Mouse (Mus musculus): Measurements from ENCODE around the gene Gnaq.
"Not testable (repeated sequence)": the region's sequence is repeated elsewhere in the genome, so short reads cannot be mapped to it uniquely, and the experiment has no call there.

Gene Gnaq
- long read RNA-seq, experiment 1, partial matches to known transcripts: 0 of 14 reads
- long read RNA-seq, experiment 1, other reads (novel, unspliced or antisense): 14 of 14 reads
- long read RNA-seq, experiment 2, partial matches to known transcripts: 0 of 5 reads
- long read RNA-seq, experiment 2, other reads (novel, unspliced or antisense): 5 of 5 reads

DNA sequence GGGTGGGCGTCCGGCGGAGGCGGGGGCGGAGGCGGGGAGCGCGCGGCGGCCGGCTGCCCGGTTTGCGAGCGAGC is at the start of gene Gnaq:
Gnaq (plus strand) TSS at position 41 of the 74 bp plus-strand sequence.
- intact Hi-C loops (cut with DNase I): loop anchor here (5.0 kb wide), 1 partner anchor 70 kb away; no protein-coding TSS in a partner anchor

DNA sequence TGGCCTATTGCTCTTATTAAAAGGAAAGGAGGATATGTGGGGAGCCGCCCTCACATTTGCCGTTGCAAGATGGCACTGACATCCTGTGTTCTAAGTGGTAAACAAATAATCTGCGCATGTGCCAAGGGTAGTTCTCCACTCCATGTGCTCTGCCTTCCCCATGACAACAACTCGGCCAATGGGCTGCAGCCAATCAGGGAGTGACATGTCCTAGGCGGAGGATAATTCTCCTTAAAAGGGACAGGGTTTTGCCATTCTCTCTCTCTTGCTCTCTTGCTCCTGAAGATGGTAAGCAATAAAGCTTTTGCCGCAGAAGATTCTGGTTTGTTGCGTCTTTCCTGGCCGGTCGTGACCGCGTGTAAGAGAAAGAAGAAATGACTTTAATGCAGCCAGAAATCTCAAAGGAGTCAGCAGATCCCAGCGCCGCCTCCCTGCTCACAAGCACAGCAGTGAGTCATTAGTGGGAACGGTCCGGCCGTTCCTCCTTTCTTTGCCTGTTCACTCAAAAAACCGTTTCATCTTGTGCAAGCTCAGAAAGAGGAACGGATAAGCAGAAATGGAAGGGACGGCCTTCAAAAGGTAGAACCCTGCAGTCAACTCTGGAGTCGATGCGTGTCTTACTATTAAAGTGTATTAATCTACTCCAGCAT is 48.5 kb upstream of the Gnaq start:
- intact Hi-C loops (cut with DNase I): not testable (repeated sequence)

DNA sequence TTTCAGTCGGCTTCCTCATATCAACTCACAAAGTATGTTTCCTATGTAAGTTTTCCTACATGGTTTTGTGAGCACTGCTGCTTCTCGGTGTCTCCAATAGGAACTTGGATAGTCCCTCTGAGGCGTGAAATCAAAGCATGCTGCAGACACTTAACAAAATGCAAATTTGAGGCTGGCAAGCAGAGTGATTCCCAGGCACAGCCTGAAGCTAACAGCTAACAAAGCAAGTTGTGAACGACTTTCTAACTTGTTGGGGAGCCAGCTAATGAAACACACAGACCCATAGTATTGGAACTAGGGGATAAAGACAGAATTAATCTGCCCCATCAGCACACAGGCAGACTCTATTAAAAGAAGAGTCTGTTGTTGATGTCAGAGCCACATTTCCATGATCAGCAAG is 47.4 kb upstream of the Gnaq start:
- intact Hi-C loops (cut with DNase I): no loop called here

DNA sequence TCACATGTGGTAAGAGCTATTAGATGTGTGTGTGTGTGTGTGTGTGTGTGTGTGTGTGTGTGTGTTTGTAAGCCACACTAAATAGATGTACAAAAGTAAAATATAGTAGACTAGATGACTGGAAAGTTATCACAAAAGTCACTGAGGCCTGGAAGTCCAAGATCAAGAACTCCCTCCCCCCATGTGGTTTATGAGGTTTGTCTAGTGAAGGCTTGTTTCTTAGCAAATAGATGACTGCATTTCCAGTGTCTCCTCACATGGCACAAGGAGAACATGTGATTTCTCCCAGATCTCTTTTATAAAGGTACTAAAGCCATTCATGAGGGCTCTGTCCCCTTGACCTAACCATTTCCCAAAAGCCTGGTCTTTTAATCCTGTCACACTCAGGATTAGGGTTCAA is 46.5 kb upstream of the Gnaq start:
- intact Hi-C loops (cut with DNase I): no loop called here

DNA sequence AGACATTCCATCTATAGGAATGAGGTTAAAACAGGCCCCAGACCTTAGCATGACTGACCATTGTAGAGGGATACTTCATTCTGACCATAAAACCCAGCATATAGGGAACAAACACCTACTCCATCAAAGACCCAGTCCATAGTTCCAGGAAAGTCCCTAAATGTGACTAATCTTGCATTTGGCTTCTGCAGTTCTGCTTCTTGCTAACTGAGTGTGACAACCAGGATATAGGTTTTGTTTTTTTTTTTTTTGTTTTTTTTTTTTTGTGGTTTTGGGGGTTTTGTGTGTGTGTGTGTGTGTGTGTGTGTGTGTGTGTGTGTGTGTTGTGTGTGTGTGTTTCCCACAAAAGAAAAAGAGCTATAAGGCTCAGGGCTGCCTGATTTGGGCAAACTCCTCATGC is 46.0 kb upstream of the Gnaq start:
- intact Hi-C loops (cut with DNase I): no loop called here

DNA sequence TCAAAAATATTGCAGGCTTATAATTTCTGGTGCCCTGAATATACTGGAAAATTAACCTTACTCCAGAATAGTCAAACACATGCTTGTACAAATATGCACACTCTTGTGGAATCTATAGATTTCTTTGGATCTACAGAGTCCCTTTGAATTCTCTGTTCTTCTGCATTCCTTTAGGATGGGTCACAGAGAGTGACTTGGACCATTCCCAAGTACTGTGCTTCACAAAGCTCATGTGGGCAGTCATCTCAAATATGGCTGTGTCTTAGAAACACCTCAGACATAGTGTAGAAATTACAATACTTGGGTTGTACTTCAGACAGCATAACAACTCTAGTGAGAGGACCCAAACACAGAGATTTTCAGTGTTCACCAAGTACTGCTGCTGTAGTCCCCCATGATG is 45.2 kb upstream of the Gnaq start:
- intact Hi-C loops (cut with DNase I): no loop called here

DNA sequence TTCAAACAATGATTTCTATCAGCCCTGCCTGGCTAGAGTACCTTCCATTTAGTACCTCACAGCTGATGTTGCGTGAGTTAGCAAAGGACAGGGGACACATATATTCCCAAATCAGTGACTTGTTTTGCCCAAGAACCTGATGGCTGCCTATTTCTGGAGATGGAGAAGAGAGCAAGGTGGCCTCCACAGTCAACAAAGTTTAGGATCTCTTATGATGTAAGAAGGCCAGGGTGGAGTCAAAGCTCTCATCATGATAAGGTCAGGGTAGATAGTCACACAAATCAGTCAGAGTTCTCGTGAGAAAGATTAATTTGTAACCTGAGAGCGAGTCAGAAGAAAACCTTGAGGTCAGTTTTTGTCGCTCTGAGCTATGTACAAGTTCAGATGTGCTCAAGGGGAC is 39.0 kb upstream of the Gnaq start:
- intact Hi-C loops (cut with DNase I): no loop called here

DNA sequence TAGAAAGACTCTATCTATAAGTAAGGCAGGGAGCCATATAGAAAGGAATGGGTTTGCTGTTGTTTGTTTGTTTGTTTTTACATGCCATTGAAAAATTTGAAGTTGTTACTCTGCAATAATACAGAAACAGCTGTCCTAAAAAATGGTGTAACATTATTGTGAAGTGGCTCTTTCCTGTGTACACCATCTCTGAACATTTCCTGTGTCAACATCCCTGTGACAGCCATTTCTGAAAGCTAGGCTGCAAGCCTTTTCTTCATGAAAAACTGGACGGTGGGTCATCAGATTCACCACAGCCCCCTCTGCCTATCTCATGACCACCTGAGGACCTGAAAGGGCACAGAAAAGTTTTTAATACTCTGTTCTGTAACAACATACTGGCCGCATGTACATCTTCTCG is 22.7 kb upstream of the Gnaq start:
- intact Hi-C loops (cut with DNase I): no loop called here

DNA sequence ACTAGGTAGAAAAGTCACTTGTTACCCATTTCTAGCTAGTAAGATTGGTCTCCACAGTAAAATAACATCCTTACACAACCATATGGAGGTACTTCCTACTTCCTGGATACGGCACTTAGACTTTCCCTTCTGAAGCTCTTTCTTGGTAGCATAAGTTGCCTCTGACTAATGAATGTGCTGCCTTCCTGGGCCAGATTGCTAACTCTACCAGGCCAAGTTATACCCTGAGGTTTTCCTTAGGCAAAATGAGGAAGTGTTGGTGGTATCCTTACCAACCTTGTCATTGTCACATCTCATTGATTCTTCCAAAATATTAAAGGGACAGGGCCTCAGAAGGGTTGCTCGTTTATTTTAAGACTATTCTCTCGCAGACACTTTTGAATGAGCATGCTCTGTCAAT is 22.0 kb upstream of the Gnaq start:
- intact Hi-C loops (cut with DNase I): no loop called here

DNA sequence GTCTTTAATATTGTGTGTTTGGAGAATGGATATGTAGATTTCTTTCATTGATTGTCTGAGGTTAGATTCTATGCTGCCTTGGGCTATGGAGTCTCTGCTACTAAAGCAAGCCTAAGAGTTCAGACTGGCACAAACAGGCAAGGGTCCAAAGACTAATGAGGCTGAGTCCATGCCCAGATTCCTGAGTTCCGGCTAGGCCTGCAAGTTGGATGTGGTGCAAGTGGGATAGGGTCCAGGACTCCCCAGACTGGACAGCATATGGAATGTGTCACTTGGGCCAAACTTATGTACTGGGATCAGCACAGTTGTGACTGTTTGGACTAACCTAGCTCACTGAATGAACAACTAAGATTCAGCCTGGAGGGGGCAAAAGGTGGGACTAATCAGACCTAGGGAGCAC is 19.3 kb upstream of the Gnaq start:
- intact Hi-C loops (cut with DNase I): no loop called here

DNA sequence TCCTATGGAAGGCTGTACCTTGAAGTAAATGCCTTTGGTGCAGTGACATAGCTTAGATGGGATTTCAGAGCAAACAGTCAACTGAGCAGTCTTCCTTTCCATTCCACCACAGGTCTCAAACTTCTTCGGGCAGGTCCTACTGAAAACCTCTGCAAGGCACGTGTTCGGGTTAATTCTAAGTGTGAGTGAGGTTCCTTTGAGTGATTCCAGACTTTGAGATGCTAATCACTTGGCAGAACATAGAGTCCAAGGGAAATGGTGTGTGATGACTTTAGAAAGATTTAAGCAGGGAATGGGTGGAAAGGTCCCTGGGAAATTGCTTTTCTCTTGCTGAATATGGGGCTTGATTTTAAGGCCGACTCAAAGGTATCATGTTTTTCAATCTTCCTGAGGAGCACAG is 14.2 kb upstream of the Gnaq start:
- intact Hi-C loops (cut with DNase I): no loop called here

DNA sequence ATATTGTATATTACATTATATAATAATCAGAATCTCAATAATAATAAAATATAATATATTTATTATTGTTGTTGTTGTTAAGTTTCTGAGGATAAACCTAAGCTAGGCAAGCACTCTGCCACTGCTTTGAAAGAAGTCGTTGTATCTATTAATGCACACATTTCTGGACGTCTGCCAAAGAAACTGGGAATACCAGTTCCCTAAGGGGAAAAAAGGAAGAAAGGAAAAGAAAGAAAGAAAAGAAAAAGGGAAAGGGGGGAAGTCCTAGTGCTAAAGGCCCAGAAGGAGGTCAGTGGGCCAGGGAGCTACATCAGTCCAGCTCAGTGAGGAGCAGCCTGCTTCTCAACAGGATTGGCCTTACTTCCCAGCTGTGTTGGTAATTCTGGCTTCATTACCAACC is 11.3 kb upstream of the Gnaq start:
- intact Hi-C loops (cut with DNase I): no loop called here

DNA sequence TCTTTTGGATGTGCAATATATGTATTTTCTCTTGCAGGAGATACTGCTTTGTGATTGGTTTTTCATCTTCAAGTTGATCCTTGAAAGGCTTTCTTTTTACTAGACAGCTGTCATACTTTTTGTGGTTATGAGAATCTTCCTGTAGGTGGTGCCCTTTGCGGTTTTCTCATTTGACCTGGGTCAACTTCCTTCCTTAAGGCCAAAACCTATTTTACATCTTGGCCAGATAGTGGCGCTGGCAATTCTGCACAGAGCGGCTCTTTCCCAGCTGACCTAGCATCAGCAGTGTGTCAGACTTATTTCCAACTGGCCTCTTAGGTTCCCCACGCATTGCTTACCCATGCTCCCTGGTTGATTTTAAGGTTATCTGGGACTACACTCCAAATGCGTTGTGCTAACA is 3.9 kb upstream of the Gnaq start:
- intact Hi-C loops (cut with DNase I): loop anchor here (5.0 kb wide), 1 partner anchor 204 kb away; no protein-coding TSS in a partner anchor

DNA sequence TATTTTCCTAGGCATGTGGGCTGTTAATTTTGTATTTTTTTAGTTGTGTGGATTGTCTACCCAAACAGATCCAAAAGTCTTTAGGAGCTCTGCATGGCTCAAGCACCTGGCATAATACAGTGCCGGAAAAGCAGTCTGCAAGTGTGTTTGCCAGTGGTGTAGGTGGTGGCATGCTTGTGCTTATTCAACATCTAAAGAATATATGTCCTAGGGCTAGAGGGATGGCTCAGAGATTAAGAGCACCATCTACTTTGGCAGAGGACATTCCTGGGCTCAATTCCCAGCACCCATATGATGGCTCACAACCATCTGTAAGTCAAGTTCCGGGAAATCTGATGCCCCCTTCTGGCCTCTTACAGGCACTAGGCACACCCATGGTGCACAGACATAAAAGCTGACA is 3.5 kb upstream of the Gnaq start:
- intact Hi-C loops (cut with DNase I): loop anchor here (5.0 kb wide), 1 partner anchor 203 kb away; no protein-coding TSS in a partner anchor

DNA sequence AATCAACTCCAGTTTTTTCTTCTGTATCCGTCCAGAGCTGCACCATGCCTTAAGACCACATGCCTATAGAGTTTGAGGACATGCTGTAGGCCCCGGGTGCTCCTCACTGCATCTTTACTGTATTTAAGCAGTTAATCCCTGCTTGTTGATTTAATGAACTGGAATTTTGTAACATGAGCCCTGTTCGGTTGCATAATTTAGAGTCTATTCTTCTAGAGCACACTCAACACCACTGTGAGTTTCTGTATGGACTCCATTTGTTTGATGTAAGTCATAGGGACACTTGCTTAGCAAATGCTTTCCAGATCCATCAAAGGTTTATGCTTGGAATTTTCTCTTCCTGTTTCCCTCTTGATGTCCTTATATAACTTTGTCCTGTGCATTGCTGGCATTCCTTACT is 2.2 kb upstream of the Gnaq start:
- intact Hi-C loops (cut with DNase I): loop anchor here (5.0 kb wide), 1 partner anchor 68 kb away; no protein-coding TSS in a partner anchor

DNA sequence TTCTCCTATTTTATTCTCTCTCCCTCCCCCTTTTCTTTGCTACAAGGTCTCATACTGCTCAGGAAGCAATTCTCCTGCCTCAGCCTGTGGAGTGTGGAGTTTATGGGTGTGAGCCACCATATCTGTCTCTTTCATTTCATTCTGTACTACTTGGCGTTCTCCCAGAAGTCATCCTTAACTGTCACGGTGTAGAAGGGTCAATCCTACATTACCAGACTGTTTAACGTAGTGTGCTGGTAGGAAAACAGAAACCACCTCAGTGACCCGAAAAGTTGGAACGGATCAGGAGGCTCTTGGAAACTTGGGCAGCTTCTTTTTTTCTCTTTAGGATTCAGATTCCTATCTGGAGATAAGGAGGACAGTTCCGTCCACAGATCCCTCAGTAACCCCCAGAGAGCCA is 800 bp upstream of the Gnaq start:
- intact Hi-C loops (cut with DNase I): loop anchor here (5.0 kb wide), 1 partner anchor 70 kb away; no protein-coding TSS in a partner anchor

DNA sequence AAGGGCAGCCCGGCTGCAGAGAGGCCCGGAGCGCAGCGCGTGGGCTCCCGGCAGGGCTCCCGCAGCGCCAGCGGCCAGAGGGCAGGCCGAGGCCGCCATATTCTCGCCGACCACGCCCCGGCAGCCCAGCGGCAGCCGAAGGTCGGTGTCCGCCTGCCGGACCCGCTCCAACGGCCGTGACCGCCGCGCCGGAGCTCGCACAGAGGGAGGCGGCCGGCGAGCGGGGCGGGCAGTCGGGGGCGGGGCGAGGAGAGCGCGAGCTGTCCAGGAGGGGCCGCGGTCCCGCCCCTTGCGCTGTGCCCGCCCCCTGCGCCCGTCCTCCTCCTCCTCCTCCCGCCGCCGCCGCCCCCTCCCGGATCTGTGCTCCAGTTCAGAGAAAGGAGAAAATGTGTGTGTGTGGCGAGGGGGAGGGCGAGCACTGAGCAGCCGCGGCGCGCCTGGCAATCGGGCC is 266 bp upstream of the Gnaq start:
- intact Hi-C loops (cut with DNase I): loop anchor here (5.0 kb wide), 1 partner anchor 70 kb away; no protein-coding TSS in a partner anchor

DNA sequence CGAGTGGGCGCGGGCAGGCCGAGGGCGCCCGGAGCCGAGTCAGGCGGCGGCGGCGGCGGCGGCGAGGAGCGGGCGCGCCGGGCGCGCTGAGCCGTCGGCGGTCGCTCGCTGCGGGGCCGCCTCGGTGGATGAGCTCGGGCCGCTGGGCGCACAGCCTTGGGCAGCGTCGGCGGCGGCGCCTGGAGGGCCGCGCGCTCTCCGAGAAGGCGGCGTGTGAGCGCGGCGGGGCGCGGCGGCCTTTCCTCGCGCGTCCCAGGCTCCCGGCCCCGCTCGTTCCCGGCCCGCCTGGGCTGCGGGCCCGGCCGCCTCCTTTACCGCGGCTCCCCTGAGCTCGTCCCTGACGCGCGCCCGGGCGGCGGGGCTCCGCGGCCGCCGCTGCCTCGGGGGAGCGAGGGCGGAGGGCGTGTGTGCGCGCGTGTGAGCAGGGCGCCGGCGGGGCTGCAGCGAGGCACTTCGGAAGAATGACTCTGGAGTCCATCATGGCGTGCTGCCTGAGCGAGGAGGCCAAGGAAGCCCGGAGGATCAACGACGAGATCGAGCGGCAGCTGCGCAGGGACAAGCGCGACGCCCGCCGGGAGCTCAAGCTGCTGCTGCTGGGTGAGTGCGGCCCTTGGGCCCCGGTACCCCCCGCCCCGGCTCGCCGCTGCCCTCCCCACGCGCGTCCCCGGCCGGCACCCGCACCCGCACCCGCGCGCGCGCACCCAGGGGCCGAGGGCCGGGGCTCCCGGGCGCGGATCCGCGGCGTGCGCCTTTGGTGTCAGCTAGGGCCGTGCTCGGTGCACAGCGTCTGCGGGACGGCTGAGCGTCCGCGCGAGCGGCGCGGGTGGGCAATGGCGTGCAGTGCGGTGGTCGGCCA is 462 bp downstream of the Gnaq start:
- intact Hi-C loops (cut with DNase I): loop anchor here (5.0 kb wide), 1 partner anchor 71 kb away; no protein-coding TSS in a partner anchor

DNA sequence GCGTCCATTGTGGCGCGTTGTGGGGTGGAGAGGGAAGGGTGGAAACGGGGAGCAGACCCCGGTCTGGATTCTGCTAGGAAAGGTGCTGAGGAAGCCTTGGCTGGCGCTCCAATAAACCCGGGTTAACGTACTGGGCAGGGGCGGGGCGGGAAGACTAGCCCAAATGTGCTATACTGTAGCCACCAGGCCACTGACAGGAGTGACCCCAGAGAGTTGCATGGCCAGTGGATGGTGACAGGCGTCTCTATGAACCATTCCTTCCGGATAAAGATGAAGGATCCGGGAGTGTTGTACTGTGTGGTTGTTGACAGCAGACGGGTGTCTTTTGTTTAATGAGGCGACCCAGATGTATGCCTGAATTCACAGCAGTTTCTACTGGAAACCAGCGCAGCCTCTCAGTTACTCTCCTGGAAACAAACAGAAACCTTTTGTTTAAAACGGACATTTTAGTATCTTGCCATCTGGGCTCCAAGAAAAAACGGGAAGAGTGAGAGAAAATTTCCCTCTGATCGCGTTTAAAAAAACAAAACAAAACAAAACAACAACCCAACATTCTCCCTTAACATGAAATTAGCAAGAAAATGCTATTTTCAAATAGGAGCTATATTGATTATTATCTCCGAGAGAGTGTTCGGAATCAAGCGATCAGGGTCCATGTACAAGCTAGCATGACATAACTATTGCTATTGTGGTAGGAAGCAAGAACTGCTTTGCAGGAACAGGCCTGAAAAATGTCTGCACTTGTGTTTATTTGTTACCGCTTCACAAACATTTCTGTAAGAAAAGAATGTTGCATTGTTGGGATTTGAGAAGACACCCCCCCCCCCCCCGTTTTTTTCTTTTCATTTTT is 1.3 kb downstream of the Gnaq start:
- intact Hi-C loops (cut with DNase I): loop anchor here (5.0 kb wide), 1 partner anchor 72 kb away; no protein-coding TSS in a partner anchor

DNA sequence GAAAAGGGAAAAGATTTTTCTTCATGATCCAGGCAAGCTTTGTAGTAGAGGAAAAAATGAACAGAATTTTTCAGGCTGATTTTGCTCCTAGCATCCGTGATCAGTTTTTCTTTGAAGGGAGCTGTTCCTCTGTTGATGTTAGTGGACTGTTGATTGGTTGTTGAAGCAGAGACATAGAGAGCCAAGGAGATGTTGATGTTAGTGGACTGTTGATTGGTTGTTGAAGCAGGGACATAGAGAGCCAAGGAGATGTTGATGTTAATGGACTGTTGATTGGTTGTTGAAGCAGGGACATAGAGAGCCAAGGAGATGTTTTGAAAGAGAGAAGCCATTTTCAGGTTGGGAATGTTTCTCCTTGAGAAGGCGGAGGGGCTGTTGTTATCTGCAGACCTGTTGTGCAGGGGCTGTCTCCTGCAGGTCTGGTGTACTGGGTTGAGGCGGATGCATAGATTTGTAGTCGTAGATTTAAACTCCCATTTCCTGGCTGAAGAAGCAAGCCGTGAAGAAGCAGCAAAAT is 5.5 kb downstream of the Gnaq start:
- intact Hi-C loops (cut with DNase I): no loop called here

DNA sequence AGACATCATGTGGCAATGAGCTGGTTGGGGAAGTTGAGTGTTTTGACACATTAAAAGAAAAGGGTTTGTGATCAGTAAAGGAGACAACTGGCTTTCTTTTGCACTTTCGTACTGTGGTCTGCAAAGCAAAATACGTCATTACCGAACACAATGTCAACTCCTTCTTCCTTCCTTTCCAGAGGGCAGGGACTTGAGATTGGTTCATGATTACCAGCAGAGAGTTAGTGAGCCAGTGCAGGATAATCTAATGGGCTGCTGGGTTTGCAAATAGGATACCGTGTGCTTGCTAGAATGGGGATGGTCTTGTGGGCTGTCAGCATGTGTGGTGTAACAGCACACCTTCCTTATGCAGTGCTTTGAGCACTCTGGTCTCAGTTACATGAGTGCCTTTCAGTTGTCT is 8.1 kb downstream of the Gnaq start:
- intact Hi-C loops (cut with DNase I): loop anchor here (5.0 kb wide), 1 partner anchor 42 kb away; no protein-coding TSS in a partner anchor

Data from adrenal gland (tissue).